Mouse (Mus musculus): ENCODE measurements at regions not wholly inside any gene's neighbourhood (a gene's known extent, or its start where the extent isn't known, plus 50 kb on each side); places are given as distances from the start of the nearest gene placed in this dataset.

DNA sequence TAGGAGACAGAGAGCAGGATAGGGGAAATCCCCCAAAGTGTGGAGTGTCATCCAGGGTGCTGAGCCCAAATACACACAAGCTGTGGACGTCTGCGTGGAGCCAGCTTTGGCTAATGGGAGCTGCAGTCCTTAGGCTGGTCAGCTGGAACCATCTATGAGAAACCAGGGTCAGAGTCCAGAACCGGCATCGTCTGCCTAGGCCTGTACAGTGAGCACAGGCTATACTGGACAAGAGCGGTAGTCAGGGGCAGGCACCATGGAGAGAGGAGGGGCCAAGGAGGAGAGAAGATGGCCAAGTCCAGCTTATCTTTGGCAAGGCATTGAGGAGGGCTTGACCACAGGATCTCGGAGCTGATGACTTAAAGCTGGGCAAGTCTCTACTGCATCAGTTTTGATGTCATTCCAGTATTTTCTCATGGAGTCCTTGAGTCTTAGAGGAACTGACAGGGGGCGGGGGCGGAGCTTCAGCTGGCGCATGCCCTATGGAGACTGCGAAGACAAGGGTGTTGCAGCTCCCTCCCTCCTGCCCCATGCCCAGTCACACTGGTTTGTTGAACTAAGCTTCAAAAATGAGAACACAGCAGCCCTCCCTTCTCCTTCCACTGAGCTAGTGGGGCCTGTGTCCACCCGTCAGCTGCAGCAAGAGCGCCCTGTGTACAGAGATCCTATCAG is 180.0 kb upstream of the Six2 start:
- TF ChIP-seq GATA1 (IDR thresholded peaks at IDR 0.05; ENCODE audit: low read length) (no peak), TAL1 (IDR thresholded peaks at IDR 0.05; ENCODE audit: low read length) (no peak)

All from erythroblast, embryonic 14.5 days (primary cell).